Mouse (Mus musculus): ENCODE results near the gene Sept4. TPM values are rescaled to one million over a fixed set of nuclear protein-coding genes. Genes with fewer than 3 reads are reported as not detected.

The Sept4 gene
- 10 to 100 TPM; 45.9 to 59.6 TPM for total RNA-seq (2021)
- long read RNA-seq, experiment 1, transcript Sept4-206 (11 exons, 1,303 nt) = major isoform, 10 of 45 reads
- long read RNA-seq, experiment 1, transcript Sept4-205 (12 exons, 1,678 nt) = minor isoform, 7 of 45 reads
- long read RNA-seq, experiment 1, partial matches to known transcripts = 3 of 45 reads
- long read RNA-seq, experiment 1, other reads (novel, unspliced or antisense) = 24 of 45 reads
- long read RNA-seq, experiment 2, transcript Sept4-206 (11 exons, 1,303 nt) = minor isoform, 5 of 49 reads
- long read RNA-seq, experiment 2, transcript Sept4-205 (12 exons, 1,678 nt) = major isoform, 6 of 49 reads
- long read RNA-seq, experiment 2, partial matches to known transcripts = 5 of 49 reads
- long read RNA-seq, experiment 2, other reads (novel, unspliced or antisense) = 32 of 49 reads

DNA sequence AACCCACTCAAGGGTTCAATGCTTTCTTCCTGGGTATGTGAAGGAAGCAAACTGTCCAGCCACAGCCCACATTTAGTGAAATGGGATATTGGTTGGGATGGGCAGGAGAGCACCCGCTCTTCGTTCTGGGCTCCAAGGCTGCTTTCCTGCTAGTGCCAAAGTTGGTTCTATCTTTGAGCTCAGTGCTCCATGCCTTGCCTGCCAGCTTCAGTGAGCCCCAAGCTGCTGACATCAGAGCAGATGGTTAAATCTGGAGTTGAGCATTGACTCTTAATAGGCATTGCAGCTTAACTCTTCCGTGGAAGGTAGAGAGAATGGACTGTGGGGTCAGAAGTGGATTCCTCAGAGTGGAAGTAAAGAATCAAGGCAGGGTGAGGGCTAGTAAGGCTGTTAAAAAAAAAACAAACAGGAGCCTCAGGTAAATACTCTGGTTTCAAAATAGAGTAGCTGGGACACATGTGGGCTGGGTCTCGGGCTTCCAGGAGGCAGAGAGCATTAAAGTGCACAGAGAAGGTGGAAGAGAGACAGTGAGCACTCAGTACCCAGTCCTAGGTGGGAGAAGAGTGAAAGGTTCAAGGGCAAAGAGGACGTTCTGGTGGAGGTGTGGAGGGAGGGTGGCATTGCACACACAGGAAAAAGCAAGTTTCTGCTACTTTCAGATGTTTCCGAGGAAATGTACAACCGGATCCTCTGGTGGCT, at the start of gene Sept4:
Gene Sept4, plus strand, starts transcription at position 649 of the 699 bp plus-strand sequence.
- no peak for DNase-seq

DNA sequence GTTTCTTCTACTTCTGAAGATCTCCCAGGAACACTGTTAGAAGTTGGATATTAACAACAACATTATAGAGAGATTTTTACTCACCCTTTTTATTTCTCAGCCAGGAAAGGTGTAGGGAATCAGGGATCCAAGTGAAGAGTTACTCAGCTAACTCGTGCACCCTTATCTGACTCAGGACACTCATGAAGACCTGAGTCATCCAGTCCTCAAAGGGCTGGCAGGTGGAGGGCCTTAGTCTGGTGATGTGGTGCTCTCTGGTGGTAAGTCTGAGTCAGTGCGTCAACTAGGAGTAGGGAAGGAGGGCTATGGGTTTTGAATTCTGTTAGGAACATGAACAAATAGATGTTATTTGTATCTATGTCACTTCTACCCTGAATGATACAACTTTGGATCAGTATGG, 49.4 kb upstream of the Sept4 start:
- DNase-seq = no peak

DNA sequence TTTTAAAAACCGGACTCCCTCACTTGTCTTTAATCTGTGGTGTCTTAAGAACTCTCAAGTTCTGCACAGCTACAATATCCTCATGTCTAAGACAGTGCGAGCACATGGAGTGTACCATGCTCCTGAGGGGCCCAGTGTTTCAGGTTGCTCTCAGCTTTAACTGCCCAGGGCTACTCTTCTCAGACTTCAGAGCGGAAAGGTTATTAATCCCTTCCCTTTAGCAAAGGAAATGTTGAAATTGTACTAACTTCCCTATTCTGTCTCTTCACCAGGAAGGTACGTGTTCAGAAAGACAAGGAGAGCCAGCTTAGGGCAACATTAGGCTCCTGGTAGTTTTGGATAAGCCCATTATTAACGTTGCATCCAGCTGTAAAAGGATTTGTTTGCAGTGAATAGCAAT, 45.2 kb upstream of the Sept4 start:
- no peak for DNase-seq

DNA sequence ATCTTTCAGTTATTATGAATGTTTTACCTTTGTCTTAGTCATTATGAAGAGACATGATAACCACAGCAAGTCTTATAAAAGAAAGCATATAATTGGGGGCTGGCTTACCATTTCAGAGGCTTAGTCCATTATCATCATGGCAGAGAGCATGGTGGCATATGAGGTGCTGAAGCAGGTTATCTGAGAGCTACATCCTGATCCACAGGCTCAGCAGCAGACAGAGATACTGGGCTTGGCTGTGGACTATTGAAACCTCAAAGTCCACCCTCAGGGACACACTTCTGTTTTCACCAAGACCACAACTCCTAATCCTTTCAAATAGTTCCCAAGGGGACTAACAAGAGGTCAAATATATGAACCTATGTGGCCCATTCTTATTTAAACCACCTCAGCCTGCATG, 44.7 kb upstream of the Sept4 start:
- DNase-seq = no peak

DNA sequence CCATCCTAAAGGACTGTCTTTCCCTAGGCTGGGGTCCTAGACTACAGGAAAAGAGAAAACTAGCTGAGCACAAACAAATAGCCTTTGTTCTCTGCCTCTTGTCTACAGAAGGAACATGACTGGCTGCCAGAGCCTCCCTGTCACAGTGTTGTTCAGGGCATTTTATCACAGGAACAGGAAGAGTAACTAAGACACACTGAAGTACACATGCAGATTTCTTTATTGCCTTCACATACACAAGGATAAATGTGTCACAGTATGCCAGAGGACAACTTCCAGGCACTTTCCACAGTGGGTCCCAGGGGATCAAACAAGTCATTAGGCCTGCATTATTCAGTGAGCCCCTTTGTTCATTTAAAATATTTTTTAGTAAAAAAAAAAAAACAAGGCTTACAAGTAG, 43.9 kb upstream of the Sept4 start:
- no peak for DNase-seq

DNA sequence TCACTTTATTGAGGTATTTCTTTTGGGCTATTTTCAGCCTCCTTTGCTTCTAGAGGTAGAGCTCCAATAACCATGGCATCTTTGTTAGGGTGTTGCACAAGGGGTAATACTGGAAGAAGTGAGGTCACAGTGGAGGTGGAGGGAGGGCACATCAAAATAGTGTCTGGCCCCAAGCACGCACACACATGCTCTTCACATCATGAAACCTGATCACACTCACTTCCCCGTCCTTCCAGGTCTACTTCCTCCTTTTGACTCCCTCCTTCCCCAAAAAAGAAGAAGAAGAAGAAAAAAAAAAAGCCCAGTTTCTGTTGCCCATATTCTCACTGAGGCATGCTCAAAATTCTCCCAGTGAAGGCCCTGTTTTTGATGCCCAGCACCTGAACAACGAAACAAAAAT, 41.3 kb upstream of the Sept4 start:
- DNase-seq = no peak

DNA sequence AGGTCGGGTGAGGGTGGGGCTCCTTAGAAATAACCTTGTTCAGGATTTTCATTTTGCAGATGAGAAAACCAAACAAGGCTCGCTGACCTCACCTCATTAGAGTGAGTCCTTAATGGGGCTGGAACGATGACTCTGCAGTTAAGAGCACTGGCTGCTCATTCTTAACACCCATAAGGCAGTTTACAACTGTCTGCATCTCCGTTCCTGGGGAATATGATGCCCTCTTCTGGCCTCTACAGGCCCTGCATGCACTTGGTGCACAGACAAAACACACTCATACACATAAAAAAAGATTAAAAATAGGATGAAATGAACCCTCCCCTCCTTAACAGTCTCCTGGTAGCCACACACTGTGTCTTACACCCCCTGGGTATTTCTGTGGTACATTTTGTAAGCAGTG, 40.7 kb upstream of the Sept4 start:
- DNase-seq = no peak

DNA sequence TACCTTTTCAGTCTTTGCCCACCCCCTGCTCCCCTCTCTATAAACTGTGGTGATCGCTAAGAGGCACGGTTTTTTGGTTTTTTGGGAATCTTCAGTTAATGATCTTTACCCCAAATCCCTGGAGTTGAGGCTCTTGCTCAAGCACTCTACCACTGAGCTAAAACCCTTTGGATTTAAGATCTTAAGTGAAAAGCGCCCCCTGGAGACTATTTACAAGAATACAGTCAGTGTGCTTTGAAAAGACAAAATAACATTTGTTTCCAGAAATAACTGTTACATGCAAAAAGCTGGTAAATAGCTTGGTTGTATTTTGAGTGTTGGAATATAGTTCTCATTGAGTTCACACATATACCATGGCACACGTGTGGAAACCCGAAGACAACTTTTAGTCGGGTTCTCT, 37.0 kb upstream of the Sept4 start:
- DNase-seq = no peak

DNA sequence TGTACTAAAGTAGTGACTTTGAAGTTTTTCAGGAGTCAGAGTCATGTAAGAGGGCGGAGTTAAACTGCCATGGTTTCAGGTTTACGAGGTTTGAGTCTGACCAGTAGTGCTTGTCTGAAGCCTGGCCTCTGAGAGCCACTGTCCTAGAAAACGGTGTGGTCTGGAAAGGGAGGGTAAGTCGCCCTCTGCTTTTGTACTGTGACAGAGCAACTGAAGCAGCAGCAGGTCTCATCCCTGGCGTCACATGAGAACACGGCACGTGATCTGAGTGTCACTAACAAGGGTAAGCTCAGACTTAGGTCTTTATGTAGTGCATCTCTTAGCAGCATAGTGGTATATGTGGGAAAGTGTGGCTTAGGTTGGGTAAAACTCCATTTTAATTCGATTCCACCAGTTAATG, 26.4 kb upstream of the Sept4 start:
- no peak for DNase-seq

DNA sequence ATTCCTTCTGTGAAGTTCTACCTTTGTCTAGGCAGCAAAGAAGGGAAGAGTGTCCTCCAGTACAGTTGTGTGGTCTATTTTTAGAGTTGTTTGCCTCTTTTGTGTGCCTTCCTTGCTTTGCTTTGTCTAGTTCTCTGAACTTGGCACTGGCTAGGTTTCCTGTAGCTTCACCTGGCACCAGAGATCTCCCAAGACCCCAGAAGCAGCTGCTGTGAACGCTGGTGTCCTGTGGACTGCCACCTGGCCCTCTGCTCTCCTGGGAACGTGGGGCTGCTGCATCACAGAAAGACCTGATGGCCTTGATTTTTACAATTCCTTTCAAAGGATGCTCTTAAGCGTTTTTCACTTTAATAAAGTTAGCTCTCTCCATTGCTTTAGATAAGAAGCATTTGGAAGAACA, 25.8 kb upstream of the Sept4 start:
- DNase-seq = no peak

DNA sequence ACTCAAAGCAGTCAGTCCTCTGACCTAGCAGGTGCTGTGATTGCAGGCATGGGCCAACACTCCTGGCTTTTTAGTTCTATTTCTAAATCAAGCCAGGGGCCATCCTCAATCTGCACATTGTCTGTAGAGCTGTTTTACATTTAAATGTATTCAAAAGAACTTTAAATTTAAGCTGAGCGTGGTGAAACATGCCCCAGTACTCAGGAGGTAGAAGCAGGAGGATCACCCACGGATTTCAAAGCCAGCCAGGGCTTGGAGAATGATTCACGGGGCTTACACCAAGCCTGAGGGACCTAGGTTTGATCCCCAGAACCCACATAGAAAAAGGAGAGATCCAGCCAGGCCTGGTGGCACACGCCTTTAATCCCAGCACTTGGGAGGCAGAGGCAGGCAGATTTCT, 15.4 kb upstream of the Sept4 start:
- no peak for DNase-seq

DNA sequence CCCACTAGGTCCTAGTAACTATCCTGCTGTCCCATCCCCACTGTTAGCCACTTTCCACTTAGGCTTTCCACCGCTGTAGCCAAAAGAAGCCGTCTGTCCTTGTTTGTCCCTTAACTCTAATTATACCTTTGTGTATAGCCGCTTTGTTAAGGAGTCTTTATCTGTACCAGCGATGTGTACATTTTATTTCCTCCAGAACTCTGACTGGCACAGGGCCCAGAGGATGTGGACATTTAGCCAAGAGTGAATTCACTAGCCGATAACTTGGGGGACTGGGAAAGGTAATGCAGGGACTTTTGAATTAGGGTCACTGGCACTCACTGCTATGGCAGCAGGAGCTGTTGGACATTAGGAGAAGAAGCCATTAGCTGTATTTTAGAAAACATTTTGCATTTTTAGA, 14.3 kb upstream of the Sept4 start:
- DNase-seq = no peak

DNA sequence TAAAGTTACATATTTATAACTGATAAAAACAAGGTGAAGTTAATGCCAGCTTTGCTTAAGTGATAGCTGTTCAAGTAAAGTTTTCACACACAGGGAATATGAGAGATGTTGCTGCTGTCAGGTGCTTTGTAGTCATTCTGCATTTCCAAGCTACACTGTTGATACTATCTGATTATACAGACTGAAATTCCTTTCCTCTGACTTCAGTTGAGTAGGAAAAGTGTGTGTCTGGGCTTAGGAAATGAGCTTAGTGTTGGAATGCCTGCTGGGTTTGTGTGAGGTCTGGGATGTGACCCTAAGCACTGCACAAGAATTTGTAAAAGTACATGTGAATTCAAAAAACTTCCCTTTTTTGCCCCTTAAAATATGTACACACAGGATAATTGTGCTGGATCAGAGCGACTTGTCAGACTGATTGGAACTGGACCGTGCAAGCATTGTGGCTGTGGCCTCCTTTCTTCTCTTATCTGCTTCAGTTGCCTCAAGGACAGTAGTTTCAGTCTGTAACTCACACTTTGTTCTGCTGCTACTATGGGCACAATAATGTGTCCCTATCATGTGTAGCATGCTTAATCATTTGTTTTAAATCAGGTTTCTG, 13.5 kb upstream of the Sept4 start:
- no peak for DNase-seq

DNA sequence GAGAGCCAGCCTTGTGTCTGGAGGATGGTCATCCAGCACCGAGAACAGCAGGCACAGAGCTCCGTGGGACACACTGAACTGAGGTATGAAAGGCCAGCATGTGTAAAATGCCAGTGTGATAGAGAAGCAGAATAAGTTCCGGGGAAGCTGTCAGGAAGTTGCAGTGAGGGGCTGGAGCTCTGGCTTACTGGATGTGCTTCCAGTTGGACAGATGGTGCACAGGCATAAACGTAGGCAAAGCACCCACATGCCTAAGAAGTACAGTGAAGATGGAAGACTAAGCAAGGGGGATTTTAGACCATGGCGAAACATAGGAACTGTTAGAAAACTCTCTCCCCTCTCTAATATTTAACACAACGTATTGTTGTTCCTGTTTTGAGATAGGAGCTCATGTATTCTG, 7.5 kb upstream of the Sept4 start:
- no peak for DNase-seq

DNA sequence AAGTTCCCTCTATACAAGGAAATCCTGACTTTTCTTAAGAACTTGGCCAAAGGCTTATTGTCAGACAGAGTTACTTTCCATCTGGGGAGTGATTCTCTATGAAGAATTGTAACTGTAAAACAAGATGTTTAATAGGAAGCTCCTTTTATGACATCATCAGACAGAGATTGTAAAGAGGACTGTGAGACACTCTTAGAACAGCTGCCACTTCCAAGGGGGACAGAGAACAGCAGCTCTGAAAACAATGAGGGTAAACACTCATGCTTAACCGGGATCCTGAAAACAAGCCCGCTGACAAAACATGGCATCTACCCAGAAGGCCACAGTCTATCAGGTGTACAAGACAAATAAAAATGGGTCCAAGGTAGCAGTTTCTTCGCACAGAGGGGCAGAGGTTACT, 2.2 kb upstream of the Sept4 start, which contains the start of gene Gm11492:
Gene Gm11492, plus strand, starts transcription at position 153 of the 400 bp plus-strand sequence.
- no peak for DNase-seq

DNA sequence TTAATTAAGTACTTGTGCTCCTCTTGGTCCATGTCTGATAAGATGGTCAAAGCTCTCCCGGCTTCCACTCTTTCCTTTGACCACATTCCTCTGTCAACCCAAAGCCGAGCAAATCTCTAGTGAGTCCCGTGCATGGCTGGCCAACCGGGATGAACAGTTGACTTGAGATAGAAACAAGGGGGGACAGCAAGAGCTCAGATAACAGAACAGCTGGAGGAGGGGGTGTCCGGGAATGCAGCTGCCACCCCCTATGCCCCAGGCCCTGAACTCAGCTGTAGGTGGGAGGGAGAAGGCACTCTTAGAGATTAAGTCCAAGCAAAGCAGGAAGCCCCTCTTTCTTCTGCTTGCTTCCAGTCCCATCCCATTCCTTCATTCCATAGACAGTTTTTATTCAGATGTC, 2.0 kb downstream of the Sept4 start:
- DNase-seq = no peak

DNA sequence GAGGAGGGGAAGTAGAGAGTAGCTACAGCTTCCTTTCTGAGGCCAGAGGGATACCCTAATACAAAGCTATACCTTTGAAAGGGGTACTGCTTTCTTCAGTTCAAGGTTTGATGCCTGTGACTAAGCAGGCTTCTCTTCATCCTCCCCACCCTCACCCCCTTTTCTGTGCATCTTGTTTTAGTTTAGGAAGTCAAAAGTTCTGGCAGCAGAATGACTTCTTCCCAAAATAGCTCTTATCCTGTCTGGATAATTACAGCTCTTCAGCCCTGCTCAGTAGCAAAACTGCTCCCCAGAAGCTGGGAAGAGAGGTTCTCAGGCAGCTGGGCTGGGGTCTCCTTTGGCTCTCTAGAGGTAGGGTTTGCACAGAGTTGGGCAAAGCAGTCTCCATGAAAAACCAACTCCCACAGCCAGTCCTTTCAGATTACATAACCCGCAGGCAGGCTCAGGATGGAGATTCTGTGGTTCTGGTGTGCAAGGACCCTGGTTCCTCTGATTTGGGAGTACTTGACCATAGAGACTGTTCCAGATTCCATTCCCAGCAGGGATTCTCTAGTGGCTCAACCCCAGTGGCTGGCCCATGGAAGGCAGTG, 2.8 kb downstream of the Sept4 start:
- no peak for DNase-seq

DNA sequence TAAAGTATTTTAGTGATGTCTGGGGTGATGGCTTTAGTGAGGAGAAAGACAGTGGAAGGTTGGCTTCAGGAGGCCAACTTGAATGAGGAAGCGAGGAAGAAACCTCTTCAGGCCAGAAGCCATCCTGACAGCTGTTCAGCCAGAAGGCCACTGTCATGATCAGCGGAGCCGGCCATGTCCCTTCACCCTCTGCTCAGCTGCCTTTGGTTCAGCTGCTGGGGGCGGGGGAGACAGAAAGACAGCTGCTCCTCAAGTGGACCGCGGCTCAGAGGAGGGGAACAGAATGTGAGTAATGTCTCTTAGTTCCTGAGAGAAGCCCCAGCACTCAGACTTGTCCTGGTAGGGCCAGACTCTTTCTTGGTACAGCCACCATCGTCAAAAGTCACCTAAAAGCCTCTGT, 5.0 kb downstream of the Sept4 start:
- no peak for DNase-seq

DNA sequence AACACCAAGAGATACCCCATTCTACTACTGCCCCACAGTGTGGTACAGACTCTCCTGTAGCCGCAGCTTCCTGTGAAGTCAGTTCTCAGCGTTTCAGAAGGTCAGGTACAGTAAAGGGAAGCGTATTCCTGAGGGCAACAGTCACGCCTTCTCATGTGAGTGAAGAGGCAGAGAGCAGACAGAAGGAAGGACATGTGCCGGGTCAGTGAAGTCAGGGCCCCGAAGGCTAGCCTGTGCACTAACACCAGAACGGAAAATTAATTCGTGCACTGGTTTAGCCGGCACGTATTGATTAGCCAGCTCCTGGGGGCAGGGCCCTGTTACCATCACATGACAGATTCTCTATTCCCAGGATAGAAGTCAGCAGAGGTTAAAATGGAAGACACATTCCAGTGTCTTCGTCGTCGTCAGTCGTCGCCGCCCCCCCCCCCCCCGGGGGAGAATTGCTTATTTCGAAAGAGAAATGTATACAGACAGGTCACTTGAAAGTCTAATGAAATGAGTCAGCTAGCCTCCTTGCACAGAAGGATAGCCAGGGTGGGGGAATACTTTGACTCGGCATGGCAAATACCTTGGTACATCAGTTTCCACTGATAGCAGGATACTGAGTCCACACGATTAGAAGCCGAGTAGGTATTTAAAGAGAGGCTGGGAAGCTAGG, 5.9 kb downstream of the Sept4 start:
- DNase-seq = no peak

DNA sequence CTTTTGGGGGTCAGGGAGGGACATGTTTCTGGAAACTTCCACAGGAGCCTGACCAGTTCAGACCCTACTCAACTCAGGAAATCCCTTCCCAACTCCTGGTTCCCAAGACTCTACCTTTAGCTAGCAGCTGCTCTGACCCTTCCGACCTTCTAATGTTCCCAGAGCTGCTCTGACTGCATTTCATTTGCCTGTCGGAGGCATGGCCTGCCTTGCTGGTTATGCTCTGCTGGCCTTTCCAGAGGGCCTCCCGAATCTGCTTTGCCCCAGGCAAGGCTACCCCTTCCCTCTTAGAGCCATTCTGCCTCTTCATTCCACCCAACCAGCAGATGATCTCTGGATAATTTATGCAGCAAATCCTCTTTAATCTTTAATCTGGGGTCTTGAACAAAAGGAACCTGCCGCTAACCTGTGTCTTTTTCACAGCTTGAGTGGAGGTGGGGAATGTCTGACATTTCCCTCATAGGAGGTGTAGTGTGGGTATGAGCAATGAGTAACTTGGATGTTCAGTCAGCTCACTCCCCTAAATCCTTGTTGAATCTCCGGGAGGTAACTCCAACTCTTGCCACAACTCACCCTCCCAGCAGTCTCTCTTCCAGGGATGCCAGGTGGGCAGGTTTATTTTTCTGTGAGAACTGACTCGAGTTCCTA, 9.0 kb downstream of the Sept4 start:
- DNase-seq = no peak

DNA sequence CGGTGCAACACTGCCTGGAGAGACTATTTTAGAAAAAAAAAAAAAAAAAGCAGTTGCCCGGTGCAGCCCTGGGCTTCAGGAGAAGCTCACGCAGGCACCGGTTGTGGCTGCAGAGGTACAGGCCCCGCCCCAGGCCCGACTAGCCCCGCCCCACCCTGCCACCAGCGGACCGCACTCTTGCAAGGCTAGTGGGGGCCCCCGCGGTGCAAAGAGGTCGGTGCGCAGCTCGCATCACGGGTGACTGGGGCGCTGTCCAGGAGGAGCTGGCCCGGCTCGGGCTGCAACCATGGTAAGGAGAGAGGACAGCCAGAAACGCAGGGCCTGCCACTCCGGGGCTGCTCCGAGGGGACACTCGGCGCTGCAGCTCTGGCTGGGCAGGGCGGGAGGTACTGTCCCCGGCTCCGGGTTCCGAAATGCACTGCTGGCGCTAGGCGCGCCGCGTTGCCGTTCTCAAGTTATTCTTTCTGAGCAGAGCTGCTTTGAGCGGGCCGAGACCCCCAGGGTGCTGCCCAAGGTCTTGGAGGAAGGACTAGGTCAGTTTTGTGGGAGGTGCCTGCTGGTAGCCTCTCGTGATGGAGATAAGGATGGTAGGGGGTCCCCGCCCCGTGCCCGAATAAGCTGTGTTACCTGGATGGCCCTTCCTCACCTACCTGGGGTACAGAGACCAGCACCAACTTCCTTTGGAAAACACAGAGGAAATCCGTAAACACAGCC, 9.7 kb downstream of the Sept4 start:
- DNase-seq = peak; percentile 70
